ENCODE assay signal across 15 mouse cellular contexts in genomic region chr1:37566344-37566743, GRCm38 (mm10).
"Had no signal": no experiment of that assay in that cellular context is flagged by ENCODE, and none has a peak within 500 bp of the region (broad histone marks: within the 10 kb centered on the region; RNA-seq: fewer than 3 reads in every experiment).

No protein-coding gene starts in this region.

- H3K4me2 ChIP-seq: liver, embryonic 11.5 days; lung, embryonic 15.5 days; midbrain, embryonic 11.5 days; midbrain, embryonic 15.5 days; neural tube, embryonic 12.5 days had no signal

- H3K4me1 ChIP-seq: lung, embryonic 15.5 days; midbrain, embryonic 15.5 days had no signal

- DNase-seq: kidney, adult 18-20 months; kidney, postnatal 4 days; left cerebral cortex, postnatal 4 days; lung, postnatal 14 days; retina, postnatal 1 day; right cerebral cortex, postnatal 4 days; thymus, postnatal 36 days had no signal

- H3K27ac ChIP-seq: layer of hippocampus, adult 2 months; lung, embryonic 15.5 days; macrophage; midbrain, embryonic 15.5 days; neural tube, embryonic 12.5 days had no signal

- H3K9me3 ChIP-seq: lung, embryonic 15.5 days; midbrain, embryonic 15.5 days; neural tube, embryonic 12.5 days had no signal

- H3K27me3 ChIP-seq: lung, embryonic 15.5 days; midbrain, embryonic 15.5 days; neural tube, embryonic 12.5 days had no signal

- H3K36me3 ChIP-seq: lung, embryonic 15.5 days; midbrain, embryonic 15.5 days; neural tube, embryonic 12.5 days had no signal

- H3K9ac ChIP-seq: lung, embryonic 15.5 days; midbrain, embryonic 15.5 days; neural tube, embryonic 12.5 days had no signal

- H3K4me3 ChIP-seq: layer of hippocampus, adult 2 months; lung, embryonic 15.5 days; megakaryocyte, embryonic 14.5 days; midbrain, embryonic 15.5 days; neural tube, embryonic 12.5 days had no signal

- ATAC-seq: midbrain, embryonic 15.5 days had no signal
